Mouse (Mus musculus): ENCODE data around the gene Rit1. TPM values are rescaled to one million over a fixed set of nuclear protein-coding genes. Genes with fewer than 3 reads are reported as not detected.

Gene Rit1
- 25.6 and 26.3 TPM in 2 replicates for polyA plus RNA-seq (2015; fragmentation: Nextera tagmentation; extraction: Ambion mirVana)

DNA sequence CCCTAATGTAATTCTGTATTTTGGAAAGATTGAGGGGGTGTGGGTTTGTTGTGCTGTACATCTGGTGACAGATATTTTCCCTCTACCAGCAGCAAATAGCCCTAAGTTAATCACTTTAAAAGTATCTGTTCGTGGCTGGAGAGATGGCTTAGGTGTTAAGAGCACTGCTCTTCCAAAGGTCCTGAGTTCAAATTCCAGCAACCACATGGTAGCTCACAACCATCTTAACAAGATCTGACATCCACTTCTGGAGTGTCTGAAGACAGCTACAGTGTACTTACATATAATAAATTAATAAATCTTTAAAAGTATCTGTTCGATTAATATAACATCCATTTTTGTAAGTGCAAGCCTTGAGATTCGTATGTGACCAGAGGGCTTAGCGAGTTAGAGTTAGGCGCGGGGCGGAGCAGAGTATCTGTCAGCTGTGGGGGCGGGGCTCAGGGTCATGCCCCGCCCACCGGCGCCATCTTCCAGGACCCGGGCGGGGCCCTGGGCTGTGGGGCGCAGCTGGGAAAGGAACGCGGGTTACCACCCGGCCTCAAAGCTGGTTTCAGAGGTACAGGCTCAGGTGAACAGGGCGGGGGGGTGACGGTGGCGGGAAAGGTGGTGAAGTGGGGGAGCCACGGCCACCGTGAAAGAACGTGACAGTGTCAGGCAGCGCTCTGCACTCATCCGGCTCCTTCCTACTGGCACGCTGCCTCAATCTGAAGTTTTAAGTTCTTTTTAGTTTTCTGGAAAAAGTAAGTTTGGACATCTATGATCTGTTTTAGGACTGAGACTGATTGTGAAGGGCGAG is at the start of gene Rit1:
Rit1 (plus strand) TSS at position 440 of the 799 bp plus-strand sequence.
- H3K27ac ChIP-seq (ENCODE audit: low read depth), result peak within 1 kb of the TSS; percentile 87

DNA sequence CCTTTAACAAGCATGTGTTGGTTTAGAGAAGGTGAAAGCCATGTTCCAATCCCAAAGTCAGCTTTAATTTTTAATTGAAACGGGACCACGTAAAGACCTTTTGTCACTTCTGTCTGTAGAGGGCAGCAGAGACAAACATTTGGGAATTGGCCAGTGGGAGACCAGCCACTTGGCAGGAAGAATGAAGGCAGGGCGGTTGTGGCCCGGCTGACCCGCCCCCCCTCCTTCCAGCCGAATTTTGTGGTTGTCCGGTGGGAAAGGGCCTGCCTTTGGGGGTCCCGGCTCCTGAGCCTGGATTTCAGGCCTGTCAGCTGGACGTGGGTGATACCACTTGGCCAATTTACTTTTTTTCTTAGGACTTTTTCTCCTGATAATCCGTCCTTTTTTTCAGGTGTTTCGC is 39.2 kb upstream of the Rit1 start:
- Histone ChIP-seq H3K4me2 (ENCODE audit: low read depth, low read length) (peak overlapping the region; percentile 77), H3K27me3 (ENCODE audit: insufficient read depth, low read length) (no peaks in the 10 kb centered on the region), H3K36me3 (replicated peaks; ENCODE audit: insufficient read depth, low read length) (no peaks in the 10 kb centered on the region), H3K9ac (replicated peaks) (peak overlapping the region; percentile 60), H3K27ac (ENCODE audit: low read depth) (no peak overlapping the region), H3K4me1 (ENCODE audit: insufficient read depth) (no peaks in the 10 kb centered on the region; the same call in 1 of the 2 replicates), H3K9me3 (ENCODE audit: low read length) (no peaks in the 10 kb centered on the region), H3K4me3 (ENCODE audit: low read depth, low read length) (peak overlapping the region; percentile 42)
- DNase-seq (peak; percentile 76), ATAC-seq (peak; percentile 83)
- peak; percentile 92 for TF ChIP-seq CTCF (IDR thresholded peaks at IDR 0.05; ENCODE audit: low read depth)
- TF ChIP-seq EP300 (IDR thresholded peaks at IDR 0.05; ENCODE audit: low read depth), result no peak
- WGBS (ENCODE audit: insufficient replicate concordance), result 8% methylated on average over 11 of the region's 11 CpGs

More for the DNA sequence above, at the start of gene Rit1:
- no peaks in the 10 kb centered on the region for H3K27me3 ChIP-seq (ENCODE audit: insufficient read depth, low read length)
- DNase-seq, result peak; percentile 93
- TF ChIP-seq EP300 (IDR thresholded peaks at IDR 0.05; ENCODE audit: low read depth) (no peak; the same call in 1 of the 2 replicates), CTCF (IDR thresholded peaks at IDR 0.05; ENCODE audit: low read depth) (no peak)
- 1% methylated on average over 26 of the region's 27 CpGs for WGBS (ENCODE audit: insufficient replicate concordance)
- no peaks in the 10 kb centered on the region for H3K9me3 ChIP-seq (ENCODE audit: low read length)
- peak within 1 kb of the TSS; percentile 88 for H3K4me2 ChIP-seq (ENCODE audit: low read depth, low read length)
- H3K36me3 ChIP-seq (replicated peaks; ENCODE audit: insufficient read depth, low read length), result peaks cover 36% of the 10 kb centered on the region
- peaks cover 26% of the 10 kb centered on the region for H3K4me1 ChIP-seq (ENCODE audit: insufficient read depth)
- peak; percentile 91 for ATAC-seq
- H3K9ac ChIP-seq (replicated peaks), result peak within 1 kb of the TSS; percentile 87
- H3K4me3 ChIP-seq (ENCODE audit: low read depth, low read length), result peak within 1 kb of the TSS; percentile 94

DNA sequence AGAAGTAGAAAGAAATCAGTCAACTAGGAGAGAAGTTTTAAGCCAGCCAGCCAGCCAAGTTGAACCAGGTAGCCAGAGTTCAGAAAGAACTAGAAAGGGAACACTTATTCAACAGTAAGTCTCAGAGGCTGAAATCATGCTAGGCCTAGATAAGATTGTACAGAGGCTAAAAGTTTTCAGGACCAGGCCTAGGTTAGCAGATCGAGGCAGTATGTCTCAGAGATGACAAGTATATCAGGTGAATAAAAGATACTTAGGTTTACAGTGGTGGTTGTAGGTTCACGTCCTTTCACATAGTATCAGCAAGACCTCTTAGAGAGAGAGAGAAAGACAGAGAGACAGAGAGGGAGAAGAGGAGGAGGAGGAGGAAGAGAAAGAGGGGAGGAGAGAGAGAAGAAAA is 32.8 kb upstream of the Rit1 start:
- H3K9me3 ChIP-seq (ENCODE audit: low read length), result no peaks in the 10 kb centered on the region
- DNase-seq (no peak), ATAC-seq (no peak)
- H3K27ac ChIP-seq (ENCODE audit: low read depth), result peak overlapping the region; percentile 23; the same call in 1 of the 2 replicates
- H3K9ac ChIP-seq (replicated peaks), result no peak overlapping the region
- TF ChIP-seq EP300 (IDR thresholded peaks at IDR 0.05; ENCODE audit: low read depth) (no peak), CTCF (IDR thresholded peaks at IDR 0.05; ENCODE audit: low read depth) (no peak)
- peaks cover 5% of the 10 kb centered on the region for H3K36me3 ChIP-seq (replicated peaks; ENCODE audit: insufficient read depth, low read length)
- 68% methylated on average over 2 of the region's 2 CpGs for WGBS (ENCODE audit: insufficient replicate concordance)
- H3K27me3 ChIP-seq (ENCODE audit: insufficient read depth, low read length), result no peaks in the 10 kb centered on the region
- H3K4me3 ChIP-seq (ENCODE audit: low read depth, low read length), result no peak overlapping the region
- H3K4me2 ChIP-seq (ENCODE audit: low read depth, low read length), result no peak overlapping the region
- H3K4me1 ChIP-seq (ENCODE audit: insufficient read depth), result 0 out of 2 replicates have a peak, but pooled peaks cover 4% of the 10 kb centered on the region

DNA sequence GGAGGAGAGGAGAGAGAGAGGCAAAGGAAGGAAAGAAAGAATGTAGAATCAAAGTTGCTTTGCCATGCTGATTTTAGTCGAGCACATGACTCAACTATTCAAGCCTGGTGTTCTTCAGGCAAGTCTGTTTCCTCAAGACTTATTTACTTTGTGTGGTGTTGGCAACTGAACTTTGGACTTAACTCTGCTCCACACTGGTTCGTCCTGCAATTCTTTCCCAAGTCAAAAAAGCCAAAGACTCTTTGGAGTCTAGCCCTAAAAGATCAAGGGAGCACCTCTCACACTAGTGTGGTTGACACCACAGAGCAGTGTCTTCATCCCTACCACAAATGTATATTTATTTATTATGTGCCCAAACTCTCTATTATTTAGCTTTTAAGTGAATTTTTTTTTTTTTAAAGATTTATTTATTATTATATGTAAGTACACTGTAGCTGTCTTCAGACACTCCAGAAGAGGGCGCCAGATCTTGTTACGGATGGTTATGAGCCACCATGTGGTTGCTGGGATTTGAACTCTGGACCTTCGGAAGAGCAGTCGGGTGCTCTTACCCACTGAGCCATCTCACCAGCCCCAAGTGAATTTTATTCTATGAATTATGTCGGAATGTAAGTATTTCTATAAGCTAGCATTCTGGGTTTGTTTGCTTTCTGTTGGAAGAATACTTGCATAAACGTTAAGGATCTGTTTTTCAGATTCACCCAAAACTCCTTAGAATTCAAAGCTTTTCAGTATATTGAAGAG is 32.2 kb upstream of the Rit1 start:
- Histone ChIP-seq H3K4me3 (ENCODE audit: low read depth, low read length) (peak overlapping the region; percentile 90), H3K4me1 (ENCODE audit: insufficient read depth) (0 out of 2 replicates have a peak, but pooled peaks cover 4% of the 10 kb centered on the region), H3K4me2 (ENCODE audit: low read depth, low read length) (peak overlapping the region; percentile 75), H3K9me3 (ENCODE audit: low read length) (no peaks in the 10 kb centered on the region), H3K27me3 (ENCODE audit: insufficient read depth, low read length) (no peaks in the 10 kb centered on the region), H3K27ac (ENCODE audit: low read depth) (peak overlapping the region; percentile 98), H3K9ac (replicated peaks) (peak overlapping the region; percentile 36), H3K36me3 (replicated peaks; ENCODE audit: insufficient read depth, low read length) (peaks cover 10% of the 10 kb centered on the region)
- DNase-seq, result no peak
- no peak for ATAC-seq
- 47% methylated on average over 7 of the region's 8 CpGs for WGBS (ENCODE audit: insufficient replicate concordance)
- TF ChIP-seq CTCF (IDR thresholded peaks at IDR 0.05; ENCODE audit: low read depth) (peak; percentile 18; the same call in 1 of the 2 replicates), EP300 (IDR thresholded peaks at IDR 0.05; ENCODE audit: low read depth) (no peak)

DNA sequence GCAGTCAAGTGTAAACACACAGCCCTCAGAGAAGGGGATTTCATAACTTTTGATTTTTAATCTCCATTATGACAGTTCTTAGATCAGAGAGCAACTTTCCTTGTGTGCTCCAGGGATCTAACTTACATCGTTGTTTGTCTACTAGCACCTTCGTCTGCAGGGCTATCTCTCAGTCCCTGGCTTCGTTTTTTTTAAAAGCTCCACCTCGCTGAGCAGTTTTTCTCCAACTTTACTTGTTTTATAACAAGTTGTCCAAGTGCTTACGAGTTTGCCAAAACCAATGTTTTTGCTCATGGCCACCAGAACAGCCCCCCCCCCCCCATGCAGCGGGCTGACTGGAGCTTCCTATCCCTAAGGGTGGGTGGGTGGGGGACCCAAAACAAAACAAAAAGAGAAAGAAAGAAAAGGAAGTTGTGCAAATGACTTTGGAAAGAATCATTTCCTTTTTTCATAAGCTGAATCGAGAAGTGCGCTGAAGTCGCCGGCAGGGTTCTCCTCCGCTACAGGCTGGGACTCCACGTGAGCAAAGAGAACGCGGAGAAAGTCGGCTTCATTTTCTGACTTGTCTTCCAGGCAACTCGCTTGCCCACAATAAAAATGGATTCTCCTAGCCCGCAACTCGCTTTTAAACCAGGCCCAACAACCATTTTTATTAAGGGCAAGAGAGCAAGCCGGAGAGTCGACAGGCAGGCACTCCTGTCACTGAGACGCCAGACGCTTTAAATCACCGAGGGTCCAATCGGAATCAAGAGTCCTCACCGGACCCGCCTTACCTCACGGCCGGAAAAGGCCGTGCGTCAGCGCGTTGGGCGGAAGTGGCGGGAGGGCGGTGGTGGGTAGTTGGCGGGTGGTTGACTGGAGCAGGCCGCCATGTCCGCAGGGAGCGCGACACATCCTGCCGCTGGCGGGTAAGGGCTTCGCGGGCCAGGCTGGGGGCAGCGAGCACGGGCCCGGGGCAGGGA is 31.4 kb upstream of the Rit1 start, which contains the start of gene Khdc4:
Khdc4 (plus strand) TSS at position 824 of the 962 bp plus-strand sequence.
- H3K9ac ChIP-seq (replicated peaks), result peak within 1 kb of the TSS; percentile 94
- peak; percentile 97 for ATAC-seq
- H3K27me3 ChIP-seq (ENCODE audit: insufficient read depth, low read length), result no peaks in the 10 kb centered on the region
- H3K4me2 ChIP-seq (ENCODE audit: low read depth, low read length), result peak within 1 kb of the TSS; percentile 75
- peak; percentile 96 for DNase-seq
- H3K4me1 ChIP-seq (ENCODE audit: insufficient read depth), result 0 out of 2 replicates have a peak, but pooled peaks cover 4% of the 10 kb centered on the region
- H3K27ac ChIP-seq (ENCODE audit: low read depth), result peak within 1 kb of the TSS; percentile 98
- H3K9me3 ChIP-seq (ENCODE audit: low read length), result no peaks in the 10 kb centered on the region
- H3K36me3 ChIP-seq (replicated peaks; ENCODE audit: insufficient read depth, low read length), result peaks cover 18% of the 10 kb centered on the region
- TF ChIP-seq EP300 (IDR thresholded peaks at IDR 0.05; ENCODE audit: low read depth), result peak; percentile 48; the same call in 1 of the 2 replicates
- TF ChIP-seq CTCF (IDR thresholded peaks at IDR 0.05; ENCODE audit: low read depth), result no peak; the same call in 1 of the 2 replicates
- peak within 1 kb of the TSS; percentile 90 for H3K4me3 ChIP-seq (ENCODE audit: low read depth, low read length)
- WGBS (ENCODE audit: insufficient replicate concordance), result under 1% methylated on average over 47 of the region's 47 CpGs

All from liver, postnatal 0 days (tissue).